ENCODE assay signal across 9 mouse cellular contexts in genomic region chr9:71616185-71616584, GRCm38 (mm10). TPM values are rescaled to one million over a fixed set of nuclear protein-coding genes. Genes with fewer than 3 reads are reported as not detected.
DNase-seq lines count a peak whose midpoint lies in the region; ATAC-seq and TF ChIP-seq lines count a peak whose summit lies in the region.
"Had no signal": no experiment of that assay in that cellular context is flagged by ENCODE, and none has a peak within 500 bp of the region (broad histone marks: within the 10 kb centered on the region; RNA-seq: fewer than 3 reads in every experiment).

No protein-coding gene starts in this region.

- WGBS in cerebellum, adult 2 months: 11% methylated on average over 3 of the region's 3 CpGs
- WGBS in kidney, adult 2 months: 1% methylated on average over 3 of the region's 3 CpGs
- 9% methylated on average over 3 of the region's 3 CpGs for WGBS in limb, embryonic 14.5 days

- H3K9me3 ChIP-seq in limb, embryonic 14.5 days (ENCODE audit: control insufficient read depth, low read length): no peaks in the 10 kb centered on the region
- H3K9me3 ChIP-seq: embryonic facial prominence, embryonic 13.5 days had no signal

- H3K27ac ChIP-seq in cerebellum, adult 2 months (ENCODE audit: insufficient read depth, low read length): no peak overlapping the region
- no peak overlapping the region for H3K27ac ChIP-seq in kidney, adult 2 months (ENCODE audit: insufficient read depth, low read depth, low read length)
- no peak overlapping the region for H3K27ac ChIP-seq in limb, embryonic 14.5 days (replicated peaks; ENCODE audit: low read depth, low read length)
- H3K27ac ChIP-seq: embryonic facial prominence, embryonic 13.5 days had no signal

- no peak overlapping the region for H3K4me2 ChIP-seq in limb, embryonic 14.5 days (replicated peaks; ENCODE audit: low read depth, low read length, severe bottlenecking)
- H3K4me2 ChIP-seq: embryonic facial prominence, embryonic 13.5 days had no signal

- TF ChIP-seq POLR2A in cerebellum, adult 2 months (IDR thresholded peaks at IDR 0.05; ENCODE audit: borderline replicate concordance, insufficient read depth, low read length): no peak
- no peak for TF ChIP-seq POLR2A in kidney, adult 2 months (IDR thresholded peaks at IDR 0.05; ENCODE audit: low read depth, low read length)
- TF ChIP-seq POLR2A in limb, embryonic 14.5 days (IDR thresholded peaks at IDR 0.05; ENCODE audit: borderline replicate concordance, extremely low read depth, insufficient read depth, insufficient read length): no peak

- peak; percentile 63 for ATAC-seq in limb, embryonic 14.5 days (ENCODE audit: low FRiP score, low read depth)

- DNase-seq in left cerebral cortex, adult 18-20 months (ENCODE audit: low spot score in 2 of 2): peak; percentile 65 to 80
- no peak for DNase-seq in left cerebral cortex, adult 11 months (ENCODE audit: low spot score)
- DNase-seq in cerebellum, adult 2 months: peak; percentile 45 to 63
- DNase-seq in frontal cortex, postnatal 14 days (ENCODE audit: low spot score in 2 of 2): peak; percentile 17 to 75
- DNase-seq in kidney, adult 2 months: peak; percentile 83
- DNase-seq in limb, embryonic 14.5 days (ENCODE audit: low spot score): peak; percentile 86
- DNase-seq in ovary, postnatal 10 days (ENCODE audit: low spot score): peak; percentile 62
- peak; percentile 86 for DNase-seq in thymus, postnatal 0 days (ENCODE audit: low spot score)

- no peaks in the 10 kb centered on the region for H3K4me1 ChIP-seq in cerebellum, adult 2 months (ENCODE audit: control insufficient read depth, insufficient read depth, low read length)
- H3K4me1 ChIP-seq in kidney, adult 2 months (ENCODE audit: control insufficient read depth, insufficient read depth, low read length): no peaks in the 10 kb centered on the region
- no peaks in the 10 kb centered on the region for H3K4me1 ChIP-seq in limb, embryonic 14.5 days (ENCODE audit: control insufficient read depth, insufficient read depth, low read length)
- H3K4me1 ChIP-seq: embryonic facial prominence, embryonic 13.5 days had no signal

- no peaks in the 10 kb centered on the region for H3K36me3 ChIP-seq in kidney, adult 2 months (ENCODE audit: control insufficient read depth, insufficient read depth, low read length)
- no peaks in the 10 kb centered on the region for H3K36me3 ChIP-seq in limb, embryonic 14.5 days (ENCODE audit: control insufficient read depth, insufficient read depth, low read length)
- H3K36me3 ChIP-seq: embryonic facial prominence, embryonic 13.5 days had no signal

- no peak overlapping the region for H3K9ac ChIP-seq in limb, embryonic 14.5 days (ENCODE audit: low read depth, low read length, severe bottlenecking)
- H3K9ac ChIP-seq: embryonic facial prominence, embryonic 13.5 days had no signal

- H3K27me3 ChIP-seq in cerebellum, adult 2 months (ENCODE audit: control insufficient read depth, insufficient read depth, low read length): no peaks in the 10 kb centered on the region
- H3K27me3 ChIP-seq in kidney, adult 2 months (replicated peaks; ENCODE audit: control insufficient read depth, insufficient read depth, low read length): no peaks in the 10 kb centered on the region
- H3K27me3 ChIP-seq in limb, embryonic 14.5 days (ENCODE audit: control insufficient read depth, insufficient read depth, low read length): no peaks in the 10 kb centered on the region
- H3K27me3 ChIP-seq: embryonic facial prominence, embryonic 13.5 days had no signal

- H3K4me3 ChIP-seq in cerebellum, adult 2 months (replicated peaks; ENCODE audit: insufficient read depth, low read depth, low read length): no peak overlapping the region
- H3K4me3 ChIP-seq in kidney, adult 2 months (ENCODE audit: insufficient read depth, low read depth, low read length): no peak overlapping the region
- no peak overlapping the region for H3K4me3 ChIP-seq in limb, embryonic 14.5 days (replicated peaks; ENCODE audit: low read length)
- H3K4me3 ChIP-seq: embryonic facial prominence, embryonic 13.5 days had no signal

- TF ChIP-seq CTCF in cerebellum, adult 2 months (IDR thresholded peaks at IDR 0.05; ENCODE audit: borderline replicate concordance, insufficient read depth, low read depth, low read length): peak; percentile 72
- TF ChIP-seq CTCF in kidney, adult 2 months (conservative IDR thresholded peaks at IDR 0.05; ENCODE audit: insufficient read depth, insufficient read length, low read depth, low read length): peak; percentile 80

RNA-seq across cellular contexts. Expression of gene Myzap, which starts 24.0 kb away (rescaled TPM):
- 1 to 10 TPM; 1.7 to 2.3 TPM for total RNA-seq in left cerebral cortex, adult 18-20 months (2021)
- 0.92 and 0.98 TPM in 2 replicates for polyA plus RNA-seq in cerebellum, adult 2 months (2012; rRNA removed)
- 3.6 and 4.1 TPM in 2 replicates for polyA plus RNA-seq in kidney, adult 2 months (2012; rRNA removed)
- polyA plus RNA-seq in limb, embryonic 14.5 days (2012; rRNA removed): 27.8 and 33.1 TPM in 2 replicates
- polyA plus RNA-seq in limb, embryonic 14.5 days (2014; fragmentation: Nextera tagmentation; extraction: Ambion mirVana): 16.1 TPM in 2 replicates
- 12.6 and 14.2 TPM in 2 replicates for polyA plus RNA-seq in thymus, postnatal 0 days (2015; fragmentation: Nextera tagmentation; extraction: Ambion mirVana)
